Mouse (Mus musculus): Measurements from ENCODE around the gene Tgfbr1. TPM values are rescaled to one million over a fixed set of nuclear protein-coding genes. Genes with fewer than 3 reads are reported as not detected.

The Tgfbr1 gene
- polyA plus RNA-seq, 1 experiment, result 1.7 TPM

- Histone ChIP-seq H3K36me3 (ENCODE audit: control insufficient read depth, insufficient read depth, low read length) (no peaks in the 10 kb centered on the region), H3K4me1 (ENCODE audit: control insufficient read depth, insufficient read depth, insufficient read length, low read length) (peaks cover 2% of the 10 kb centered on the region; the same call in 1 of the 2 replicates), H3K27me3 (ENCODE audit: control insufficient read depth, insufficient read depth, low read length) (no peaks in the 10 kb centered on the region; the same call in 1 of the 2 replicates), H3K4me3 (ENCODE audit: low read depth, low read length) (no peak overlapping the region), H3K27ac (ENCODE audit: insufficient read depth, low read depth, low read length) (no peak overlapping the region)
- WGBS, result 62% methylated on average over 4 of the region's 4 CpGs
- TF ChIP-seq POLR2A (IDR thresholded peaks at IDR 0.05; ENCODE audit: low read depth, low read length) (no peak), CTCF (IDR thresholded peaks at IDR 0.05; ENCODE audit: extremely low read depth, insufficient read length, insufficient replicate concordance, low read depth, low read length) (no peak)
Measured at GRCm38 (mm10) chr4:47347022-47347421, 6.0 kb upstream of the Tgfbr1 start.

GRCm38 (mm10) chr4:47349759-47350158, 3.3 kb upstream of the Tgfbr1 start:
- Histone ChIP-seq H3K4me3 (ENCODE audit: low read depth, low read length) (no peak overlapping the region), H3K27ac (ENCODE audit: insufficient read depth, low read depth, low read length) (peak overlapping the region; percentile 11; the same call in 1 of the 2 replicates), H3K27me3 (ENCODE audit: control insufficient read depth, insufficient read depth, low read length) (no peaks in the 10 kb centered on the region; the same call in 1 of the 2 replicates), H3K36me3 (ENCODE audit: control insufficient read depth, insufficient read depth, low read length) (no peaks in the 10 kb centered on the region), H3K4me1 (ENCODE audit: control insufficient read depth, insufficient read depth, insufficient read length, low read length) (peaks cover 2% of the 10 kb centered on the region; the same call in 1 of the 2 replicates)
- TF ChIP-seq POLR2A (IDR thresholded peaks at IDR 0.05; ENCODE audit: low read depth, low read length) (no peak), CTCF (IDR thresholded peaks at IDR 0.05; ENCODE audit: extremely low read depth, insufficient read length, insufficient replicate concordance, low read depth, low read length) (no peak)
- WGBS, result 61% methylated on average over 6 of the region's 6 CpGs

- no peaks in the 10 kb centered on the region; the same call in 1 of the 2 replicates for H3K27me3 ChIP-seq (ENCODE audit: control insufficient read depth, insufficient read depth, low read length)
- peak overlapping the region; percentile 42; the same call in 1 of the 2 replicates for H3K27ac ChIP-seq (ENCODE audit: insufficient read depth, low read depth, low read length)
- no peaks in the 10 kb centered on the region for H3K36me3 ChIP-seq (ENCODE audit: control insufficient read depth, insufficient read depth, low read length)
- no peak for TF ChIP-seq POLR2A (IDR thresholded peaks at IDR 0.05; ENCODE audit: low read depth, low read length)
- TF ChIP-seq CTCF (IDR thresholded peaks at IDR 0.05; ENCODE audit: extremely low read depth, insufficient read length, insufficient replicate concordance, low read depth, low read length), result peak; percentile 41; the same call in 1 of the 2 replicates
- H3K4me3 ChIP-seq (ENCODE audit: low read depth, low read length), result peak overlapping the region; percentile 83; the same call in 1 of the 2 replicates
- H3K4me1 ChIP-seq (ENCODE audit: control insufficient read depth, insufficient read depth, insufficient read length, low read length), result peaks cover 2% of the 10 kb centered on the region; the same call in 1 of the 2 replicates
- WGBS, result 28% methylated on average over 9 of the region's 9 CpGs
Measured at GRCm38 (mm10) chr4:47351386-47352049, 1.5 kb upstream of the Tgfbr1 start.

GRCm38 (mm10) chr4:47352061-47352661, 861 bp upstream of the Tgfbr1 start:
- H3K27ac ChIP-seq (ENCODE audit: insufficient read depth, low read depth, low read length), result peak overlapping the region; percentile 42
- peaks cover 2% of the 10 kb centered on the region; the same call in 1 of the 2 replicates for H3K4me1 ChIP-seq (ENCODE audit: control insufficient read depth, insufficient read depth, insufficient read length, low read length)
- whole genome bisulfite sequencing, result under 1% methylated on average over 32 of the region's 32 CpGs
- H3K4me3 ChIP-seq (ENCODE audit: low read depth, low read length), result peak overlapping the region; percentile 83
- TF ChIP-seq POLR2A (IDR thresholded peaks at IDR 0.05; ENCODE audit: low read depth, low read length) (no peak), CTCF (IDR thresholded peaks at IDR 0.05; ENCODE audit: extremely low read depth, insufficient read length, insufficient replicate concordance, low read depth, low read length) (no peak)
- no peaks in the 10 kb centered on the region; the same call in 1 of the 2 replicates for H3K27me3 ChIP-seq (ENCODE audit: control insufficient read depth, insufficient read depth, low read length)
- H3K36me3 ChIP-seq (ENCODE audit: control insufficient read depth, insufficient read depth, low read length), result no peaks in the 10 kb centered on the region

GRCm38 (mm10) chr4:47353416-47354111, 542 bp downstream of the Tgfbr1 start:
- TF ChIP-seq CTCF (IDR thresholded peaks at IDR 0.05; ENCODE audit: extremely low read depth, insufficient read length, insufficient replicate concordance, low read depth, low read length), result no peak
- no peak for TF ChIP-seq POLR2A (IDR thresholded peaks at IDR 0.05; ENCODE audit: low read depth, low read length)

GRCm38 (mm10) chr4:47354304-47354703, 1.3 kb downstream of the Tgfbr1 start:
- peaks cover 2% of the 10 kb centered on the region; the same call in 1 of the 2 replicates for H3K4me1 ChIP-seq (ENCODE audit: control insufficient read depth, insufficient read depth, insufficient read length, low read length)
- H3K36me3 ChIP-seq (ENCODE audit: control insufficient read depth, insufficient read depth, low read length), result no peaks in the 10 kb centered on the region
- no peak overlapping the region for H3K27ac ChIP-seq (ENCODE audit: insufficient read depth, low read depth, low read length)
- TF ChIP-seq CTCF (IDR thresholded peaks at IDR 0.05; ENCODE audit: extremely low read depth, insufficient read length, insufficient replicate concordance, low read depth, low read length) (no peak), POLR2A (IDR thresholded peaks at IDR 0.05; ENCODE audit: low read depth, low read length) (no peak)
- WGBS, result 41% methylated on average over 3 of the region's 3 CpGs
- no peak overlapping the region for H3K4me3 ChIP-seq (ENCODE audit: low read depth, low read length)
- H3K27me3 ChIP-seq (ENCODE audit: control insufficient read depth, insufficient read depth, low read length), result no peaks in the 10 kb centered on the region; the same call in 1 of the 2 replicates

More at GRCm38 (mm10) chr4:47353416-47354111, 542 bp downstream of the Tgfbr1 start:
- H3K36me3 ChIP-seq (ENCODE audit: control insufficient read depth, insufficient read depth, low read length), result no peaks in the 10 kb centered on the region
- H3K4me3 ChIP-seq (ENCODE audit: low read depth, low read length), result peak overlapping the region; percentile 98
- H3K4me1 ChIP-seq (ENCODE audit: control insufficient read depth, insufficient read depth, insufficient read length, low read length), result peaks cover 2% of the 10 kb centered on the region; the same call in 1 of the 2 replicates
- no peaks in the 10 kb centered on the region; the same call in 1 of the 2 replicates for H3K27me3 ChIP-seq (ENCODE audit: control insufficient read depth, insufficient read depth, low read length)
- peak overlapping the region; percentile 62; the same call in 1 of the 2 replicates for H3K27ac ChIP-seq (ENCODE audit: insufficient read depth, low read depth, low read length)
- WGBS, result 1% methylated on average over 68 of the region's 73 CpGs

All from small intestine, adult 2 months (tissue).